Mouse (Mus musculus) forebrain, embryonic 16.5 days (tissue): ENCODE measurements around the gene Zfp518b. TPM values are rescaled to one million over a fixed set of nuclear protein-coding genes. Genes with fewer than 3 reads are reported as not detected.
A peak's percentile ranks its signal among the peaks of the same experiment; 100 is the strongest.

Source experiments
- ATAC-seq: fragments of 200-750 bp; cut with Nextera tagmentation; 2 replicates; pipeline ENCODE4 v1.8.0; 2017; ENCODE audit warnings: mild to moderate bottlenecking, moderate library complexity
- H3K27ac ChIP-seq: fragments of 300-500 bp; sonication (generic); 2 replicates; pipeline ENCODE4 v1.5.1; 2014; ENCODE audit warnings: low read length, control low read depth
- H3K27me3 ChIP-seq: fragments of 300-500 bp; sonication (generic); replicated peaks from 2 replicates; pipeline ENCODE4 v1.6.1; 2014; ENCODE audit warnings: low read length; ENCODE audit not compliant: control insufficient read depth, insufficient read depth
- H3K36me3 ChIP-seq: fragments of 300-500 bp; sonication (generic); 2 replicates; pipeline ENCODE4 v1.6.1; 2014; ENCODE audit not compliant: control insufficient read depth, insufficient read depth
- H3K4me1 ChIP-seq: fragments of 300-500 bp; sonication (generic); replicated peaks from 2 replicates; pipeline ENCODE4 v1.6.1; 2014; ENCODE audit warnings: low read length; ENCODE audit not compliant: control insufficient read depth, insufficient read depth
- H3K4me2 ChIP-seq: fragments of 300-500 bp; sonication (generic); 2 replicates; pipeline ENCODE4 v1.6.1; 2014; ENCODE audit warnings: mild to moderate bottlenecking, low read length, control low read depth
- H3K4me3 ChIP-seq: fragments of 300-500 bp; sonication (generic); replicated peaks from 2 replicates; pipeline ENCODE4 v1.5.1; 2014; ENCODE audit warnings: mild to moderate bottlenecking, low read length, control low read depth
- H3K9ac ChIP-seq: fragments of 300-500 bp; sonication (generic); replicated peaks from 2 replicates; pipeline ENCODE4 v1.6.1; 2014; ENCODE audit warnings: low read depth, low read length, control low read depth
- H3K9me3 ChIP-seq: fragments of 300-500 bp; sonication (generic); 2 replicates; pipeline ENCODE4 v1.6.1; 2016; ENCODE audit warnings: low read length; ENCODE audit not compliant: control insufficient read depth
- WGBS: fragments of 180-500 bp; shearing (Covaris S2); extraction: QIAGEN DNeasy Blood & Tissue Kit; methylation state at CpG from one replicate; pipeline ENCODE4 v1.1.7; 2014; 5-methylcytosine and 5-hydroxymethylcytosine counted together
- polyA plus RNA-seq: library from polyadenylated mRNA; unstranded; fragments of >200 nt; fragmentation: Nextera tagmentation; extraction: Ambion mirVana; gene quantifications from 2 replicates; pipeline ENCODE4 v1.2.1, GENCODE M21; 2015

Zfp518b gene
- polyA plus RNA-seq, 1 experiment from 2014 or later, result 44.5 TPM

GRCm38 (mm10) chr5:38689186-38689585, 4.6 kb upstream of the Zfp518b start:
- ATAC-seq, result no peak
- no peak overlapping the region for H3K27ac ChIP-seq
- H3K4me3 ChIP-seq, result no peak overlapping the region
- 87% methylated on average over 6 of the region's 6 CpGs for WGBS
- no peak overlapping the region for H3K4me2 ChIP-seq
- no peaks in the 10 kb centered on the region for H3K4me1 ChIP-seq
- H3K36me3 ChIP-seq, result no peaks in the 10 kb centered on the region
- no peaks in the 10 kb centered on the region for H3K27me3 ChIP-seq
- no peak overlapping the region for H3K9ac ChIP-seq
- no peaks in the 10 kb centered on the region for H3K9me3 ChIP-seq

- Histone ChIP-seq H3K4me1 (peaks cover 10% of the 10 kb centered on the region), H3K27me3 (no peaks in the 10 kb centered on the region), H3K36me3 (peaks cover 1% of the 10 kb centered on the region; the same call in 1 of the 2 replicates), H3K4me3 (no peak overlapping the region), H3K4me2 (no peak overlapping the region), H3K9me3 (no peaks in the 10 kb centered on the region), H3K9ac (no peak overlapping the region), H3K27ac (no peak overlapping the region)
- ATAC-seq, result no peak
- 86% methylated on average over 1 of the region's 1 CpGs for WGBS
Observed at GRCm38 (mm10) chr5:38687694-38688093, 3.1 kb upstream of the Zfp518b start.

GRCm38 (mm10) chr5:38658836-38659235, 25.8 kb downstream of the Zfp518b start:
- no peaks in the 10 kb centered on the region for H3K4me1 ChIP-seq
- 91% methylated on average over 5 of the region's 5 CpGs for WGBS
- H3K36me3 ChIP-seq, result no peaks in the 10 kb centered on the region
- H3K9me3 ChIP-seq, result no peaks in the 10 kb centered on the region
- no peak overlapping the region for H3K4me2 ChIP-seq
- ATAC-seq, result no peak
- no peak overlapping the region for H3K27ac ChIP-seq
- H3K27me3 ChIP-seq, result no peaks in the 10 kb centered on the region
- H3K4me3 ChIP-seq, result no peak overlapping the region
- H3K9ac ChIP-seq, result no peak overlapping the region

GRCm38 (mm10) chr5:38656204-38656603, 28.4 kb downstream of the Zfp518b start:
- no peak for ATAC-seq
- no peak overlapping the region for H3K4me2 ChIP-seq
- no peaks in the 10 kb centered on the region for H3K9me3 ChIP-seq
- H3K9ac ChIP-seq, result no peak overlapping the region
- H3K4me1 ChIP-seq, result peaks cover 3% of the 10 kb centered on the region; the same call in 1 of the 2 replicates
- no peak overlapping the region for H3K4me3 ChIP-seq
- no peaks in the 10 kb centered on the region for H3K36me3 ChIP-seq
- H3K27ac ChIP-seq, result no peak overlapping the region
- H3K27me3 ChIP-seq, result no peaks in the 10 kb centered on the region
- 68% methylated on average over 6 of the region's 6 CpGs for WGBS

- H3K4me2 ChIP-seq, result no peak overlapping the region
- no peaks in the 10 kb centered on the region for H3K27me3 ChIP-seq
- no peaks in the 10 kb centered on the region for H3K36me3 ChIP-seq
- WGBS, result 77% methylated on average over 12 of the region's 12 CpGs
- no peak overlapping the region for H3K9ac ChIP-seq
- peaks cover 4% of the 10 kb centered on the region; the same call in 1 of the 2 replicates for H3K4me1 ChIP-seq
- no peak overlapping the region for H3K4me3 ChIP-seq
- no peaks in the 10 kb centered on the region for H3K9me3 ChIP-seq
- H3K27ac ChIP-seq, result no peak overlapping the region
- ATAC-seq, result no peak
Observed at GRCm38 (mm10) chr5:38655421-38655928, 29.2 kb downstream of the Zfp518b start.

- Histone ChIP-seq H3K4me2 (no peak overlapping the region), H3K36me3 (no peaks in the 10 kb centered on the region), H3K4me1 (peaks cover 4% of the 10 kb centered on the region; the same call in 1 of the 2 replicates), H3K9ac (no peak overlapping the region), H3K27ac (no peak overlapping the region), H3K4me3 (no peak overlapping the region), H3K9me3 (no peaks in the 10 kb centered on the region), H3K27me3 (no peaks in the 10 kb centered on the region)
- WGBS, result 29% methylated on average over 1 of the region's 1 CpGs
- ATAC-seq, result no peak
Observed at GRCm38 (mm10) chr5:38654571-38654970, 30.1 kb downstream of the Zfp518b start.

GRCm38 (mm10) chr5:38653101-38653500, 31.5 kb downstream of the Zfp518b start:
- ATAC-seq, result no peak
- WGBS, result 44% methylated on average over 1 of the region's 2 CpGs
- no peak overlapping the region for H3K4me2 ChIP-seq
- no peaks in the 10 kb centered on the region for H3K9me3 ChIP-seq
- H3K4me3 ChIP-seq, result no peak overlapping the region
- H3K9ac ChIP-seq, result no peak overlapping the region
- H3K36me3 ChIP-seq, result no peaks in the 10 kb centered on the region
- H3K4me1 ChIP-seq, result peaks cover 4% of the 10 kb centered on the region; the same call in 1 of the 2 replicates
- H3K27me3 ChIP-seq, result no peaks in the 10 kb centered on the region
- H3K27ac ChIP-seq, result no peak overlapping the region

- Histone ChIP-seq H3K27me3 (no peaks in the 10 kb centered on the region), H3K36me3 (no peaks in the 10 kb centered on the region), H3K9me3 (no peaks in the 10 kb centered on the region), H3K4me3 (no peak overlapping the region), H3K4me2 (no peak overlapping the region), H3K4me1 (peaks cover 4% of the 10 kb centered on the region; the same call in 1 of the 2 replicates), H3K9ac (no peak overlapping the region), H3K27ac (no peak overlapping the region)
- ATAC-seq, result no peak
- 13% methylated on average over 5 of the region's 5 CpGs for WGBS
Observed at GRCm38 (mm10) chr5:38651455-38651854, 33.2 kb downstream of the Zfp518b start.

- H3K9ac ChIP-seq, result no peak overlapping the region
- no peaks in the 10 kb centered on the region for H3K36me3 ChIP-seq
- H3K27ac ChIP-seq, result no peak overlapping the region
- no peak overlapping the region for H3K4me2 ChIP-seq
- no peak overlapping the region for H3K4me3 ChIP-seq
- no peaks in the 10 kb centered on the region for H3K4me1 ChIP-seq
- H3K9me3 ChIP-seq, result no peaks in the 10 kb centered on the region
- no peak for ATAC-seq
- H3K27me3 ChIP-seq, result no peaks in the 10 kb centered on the region
Observed at GRCm38 (mm10) chr5:38641526-38641925, 43.1 kb downstream of the Zfp518b start.

GRCm38 (mm10) chr5:38636301-38636749, 48.3 kb downstream of the Zfp518b start:
- no peak overlapping the region for H3K4me2 ChIP-seq
- 61% methylated on average over 5 of the region's 5 CpGs for WGBS
- ATAC-seq, result peak; percentile 33; the same call in 1 of the 2 replicates

More at GRCm38 (mm10) chr5:38636301-38636749, 48.3 kb downstream of the Zfp518b start:
- Histone ChIP-seq H3K9ac (no peak overlapping the region), H3K36me3 (no peaks in the 10 kb centered on the region), H3K27ac (no peak overlapping the region), H3K4me3 (no peak overlapping the region), H3K27me3 (no peaks in the 10 kb centered on the region), H3K9me3 (no peaks in the 10 kb centered on the region), H3K4me1 (no peaks in the 10 kb centered on the region)
